Mouse (Mus musculus) inflammation-experienced regulatory T-cells, adult 6 months (primary cell): ENCODE data around the gene Hcn2. TPM values are rescaled to one million over a fixed set of nuclear protein-coding genes. Genes with fewer than 3 reads are reported as not detected.
"Not testable (repeated sequence)": the region's sequence is repeated elsewhere in the genome, so short reads cannot be mapped to it uniquely, and the experiment has no call there.

Experiments
- ATAC-seq: one replicate; pipeline ENCODE4 v1.8.0; 2017
- polyA plus RNA-seq, 3 experiments: library from polyadenylated mRNA; unstranded; fragments of 100-300 nt; shearing (Covaris generic); gene quantifications; one replicate each; pipeline ENCODE4 v1.2.1; 2017

Gene Hcn2
- polyA plus RNA-seq, 3 experiments from 2014 or later: not detected

DNA sequence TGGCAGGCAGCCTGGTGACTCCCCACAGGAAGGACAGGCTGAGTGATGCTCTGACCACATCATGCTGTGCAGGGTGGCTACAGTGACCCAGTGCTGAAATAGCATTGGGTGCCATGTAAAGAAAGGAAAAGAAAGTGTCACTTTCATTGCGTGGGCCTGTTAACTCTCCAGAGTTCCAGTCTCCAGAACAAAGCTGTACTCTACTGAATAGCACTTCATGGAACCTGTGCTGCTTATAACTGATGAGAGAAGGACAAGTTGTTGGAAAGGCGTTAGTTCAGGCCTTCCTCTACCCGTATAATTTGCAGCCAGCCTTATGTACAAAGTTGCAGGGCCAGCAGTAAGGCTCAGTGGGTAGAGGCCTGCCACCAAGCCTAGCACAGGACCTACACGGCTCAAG, 27.7 kb upstream of the Hcn2 start, which contains the start of gene Gzmm:
Gzmm (plus strand) TSS at position 301 of the 400 bp plus-strand sequence.
- no peak for ATAC-seq

DNA sequence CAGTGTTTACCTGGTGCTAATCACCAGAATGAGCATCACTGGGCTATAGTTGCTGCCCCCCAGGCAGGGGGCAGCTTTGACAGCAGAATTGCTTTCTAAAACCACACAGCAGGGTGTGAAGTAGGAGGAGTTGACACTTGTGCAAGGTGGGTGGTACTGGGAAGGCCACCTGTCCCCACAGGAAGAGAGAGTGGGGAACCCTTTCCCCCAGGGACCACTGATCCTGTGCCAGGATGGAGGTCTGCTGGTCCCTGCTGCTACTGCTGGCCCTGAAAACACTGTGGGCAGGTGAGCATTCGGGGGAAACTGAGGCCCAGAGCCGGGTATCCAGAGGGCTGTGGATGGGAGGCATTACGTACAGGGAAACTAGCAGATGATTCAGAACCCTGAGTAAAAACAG, 27.3 kb upstream of the Hcn2 start:
- no peak for ATAC-seq

- no peak for ATAC-seq
These were observed 24.4 kb upstream of the Hcn2 start for GRCm38 (mm10) chr10:79691986-79692548.

DNA sequence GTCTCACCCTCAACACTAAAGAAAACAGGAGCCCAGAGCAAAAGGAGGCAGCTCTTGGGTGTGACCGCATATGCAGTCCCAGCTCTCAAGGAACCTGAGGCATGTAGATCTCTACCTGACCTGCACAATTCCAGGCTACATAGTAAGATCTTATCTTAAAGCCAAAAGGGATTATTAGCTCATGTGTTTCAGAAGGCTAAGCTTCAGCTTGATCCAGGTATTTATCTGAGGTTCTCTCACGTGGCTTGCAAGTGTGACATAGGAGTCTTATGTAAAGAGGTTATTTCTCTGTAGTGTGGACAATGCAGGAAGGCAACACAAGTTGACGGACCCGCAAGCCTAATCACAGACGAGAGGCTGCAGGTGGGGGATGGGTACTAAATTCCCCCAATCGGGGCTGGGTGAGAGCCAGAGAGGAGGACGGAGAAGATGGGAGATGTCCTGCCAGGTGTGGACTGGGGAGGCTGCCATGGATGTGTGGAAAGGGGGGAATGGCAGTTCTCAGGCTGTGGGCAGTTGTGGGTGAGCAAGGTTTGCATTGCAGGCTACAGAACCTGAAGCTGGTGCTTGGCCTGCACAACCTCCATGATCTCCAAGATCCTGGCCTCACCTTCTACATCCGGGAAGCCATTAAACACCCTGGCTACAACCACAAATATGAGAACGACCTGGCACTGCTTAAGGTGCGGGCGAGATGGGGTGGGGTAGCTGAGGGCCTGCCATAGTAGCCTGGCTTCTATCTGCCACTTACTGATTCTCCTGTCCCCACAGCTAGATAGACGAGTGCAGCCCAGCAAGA, 22.7 kb upstream of the Hcn2 start:
- ATAC-seq: no peak

GRCm38 (mm10) chr10:79694379-79694655, 22.1 kb upstream of the Hcn2 start:
- ATAC-seq: no peak

DNA sequence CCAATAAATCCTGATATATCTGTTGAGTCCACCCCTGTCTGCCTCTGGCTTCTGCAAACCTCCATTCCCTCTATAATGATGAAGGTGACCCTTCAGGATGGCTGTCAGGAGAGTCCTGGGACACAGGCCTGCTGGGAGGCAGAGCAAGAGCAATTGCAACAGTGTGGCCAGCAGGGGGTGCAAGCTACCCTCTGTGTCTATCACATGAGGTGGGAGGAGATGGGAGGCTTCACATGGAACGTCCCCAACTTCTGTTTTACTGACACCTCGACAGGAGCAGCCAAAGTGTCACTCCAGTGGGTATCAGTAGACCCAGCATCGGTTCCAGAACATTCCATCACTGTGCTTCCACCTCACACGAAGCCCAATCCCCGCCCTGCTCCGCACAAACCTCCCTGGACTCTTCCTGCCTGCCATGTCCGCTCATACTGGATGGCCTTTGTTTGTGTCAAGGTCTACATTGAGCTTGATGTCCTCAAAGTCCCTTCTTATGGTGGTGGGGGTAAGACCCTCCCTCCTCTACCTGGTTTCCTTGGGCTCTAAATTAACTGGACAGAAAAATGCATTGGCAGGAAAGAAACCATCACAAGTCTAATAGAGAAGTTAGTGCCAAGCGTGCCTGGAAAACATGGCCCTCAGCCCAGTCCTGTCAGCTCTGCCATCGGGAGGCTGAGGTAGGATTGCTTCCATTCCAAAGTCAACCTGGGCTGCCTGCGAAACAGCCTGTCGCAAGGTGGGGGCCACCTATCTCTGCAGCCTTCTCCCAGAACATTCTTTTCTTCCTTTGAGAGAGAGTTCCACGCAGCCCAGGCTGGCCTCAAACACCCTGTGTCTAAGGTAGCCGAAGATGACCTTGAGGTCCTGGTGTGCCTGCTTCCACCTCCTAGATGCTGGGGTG, 21.0 kb upstream of the Hcn2 start:
- ATAC-seq: peak; percentile 58

DNA sequence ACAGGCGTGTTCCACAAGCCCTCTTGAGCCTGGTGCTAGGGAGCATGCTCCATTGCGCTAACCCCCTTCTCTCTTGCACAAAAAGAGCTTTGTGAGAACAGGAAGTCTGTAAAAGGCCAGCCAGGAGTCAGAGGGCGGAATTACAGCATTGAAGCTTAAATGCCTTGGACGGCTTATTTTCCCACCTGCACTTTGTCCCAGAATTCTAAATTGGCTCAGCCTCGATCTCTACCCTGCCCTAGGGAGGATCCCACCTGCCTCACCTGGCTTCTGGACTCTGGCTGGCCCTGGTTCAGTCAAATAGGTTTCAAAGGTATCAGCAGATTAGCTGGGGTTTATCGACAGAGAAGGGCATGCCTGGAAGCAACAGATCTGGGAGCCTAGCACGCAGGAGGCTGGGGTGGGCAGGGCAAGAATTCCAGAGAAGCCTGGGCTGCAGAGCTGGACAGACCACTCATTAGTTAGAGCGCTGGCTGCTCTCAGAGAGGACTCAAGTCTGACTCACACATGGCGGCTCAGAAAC, 20.2 kb upstream of the Hcn2 start:
- no peak for ATAC-seq

DNA sequence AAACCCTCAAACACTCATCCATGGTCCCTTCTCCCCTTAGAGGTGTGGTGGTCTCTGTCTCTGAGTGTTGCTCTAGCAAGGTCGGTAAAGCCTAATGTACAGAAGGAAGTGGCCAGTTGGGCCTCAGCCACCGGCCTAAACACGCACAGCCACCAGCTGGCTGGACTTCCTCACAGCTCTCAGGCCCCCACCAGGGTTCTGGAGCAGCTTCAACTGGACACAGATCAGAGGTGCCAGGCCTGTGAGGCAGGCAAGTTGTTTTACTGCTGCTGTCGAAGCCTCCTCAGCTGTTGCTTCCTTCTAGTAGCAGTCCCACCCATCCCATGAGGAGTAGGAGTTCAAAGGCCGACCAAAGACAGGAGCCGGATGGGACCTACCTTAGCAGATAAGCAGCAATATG, 18.5 kb upstream of the Hcn2 start:
- no peak for ATAC-seq

DNA sequence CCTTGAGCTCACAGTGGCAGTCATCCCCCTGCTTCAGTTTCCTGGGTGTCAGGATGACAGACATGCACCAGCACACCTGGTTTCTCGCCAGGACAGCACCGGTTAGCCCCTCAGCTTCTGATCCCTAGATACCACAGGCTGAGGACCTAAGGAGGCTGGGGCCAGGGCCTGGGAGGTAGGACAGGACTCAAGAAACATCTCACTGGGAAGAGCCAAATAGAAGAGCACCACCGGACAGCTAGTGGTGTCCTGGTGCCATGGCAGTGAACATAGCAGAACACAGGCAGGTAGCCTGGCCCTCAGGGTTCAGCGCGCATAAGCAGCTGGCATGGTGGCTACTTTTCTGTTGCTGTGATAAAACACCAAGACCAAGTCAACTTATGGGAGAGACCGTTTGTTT, 18.0 kb upstream of the Hcn2 start:
- ATAC-seq: no peak

- no peak for ATAC-seq
These were observed 15.8 kb upstream of the Hcn2 start for GRCm38 (mm10) chr10:79700676-79701075.

DNA sequence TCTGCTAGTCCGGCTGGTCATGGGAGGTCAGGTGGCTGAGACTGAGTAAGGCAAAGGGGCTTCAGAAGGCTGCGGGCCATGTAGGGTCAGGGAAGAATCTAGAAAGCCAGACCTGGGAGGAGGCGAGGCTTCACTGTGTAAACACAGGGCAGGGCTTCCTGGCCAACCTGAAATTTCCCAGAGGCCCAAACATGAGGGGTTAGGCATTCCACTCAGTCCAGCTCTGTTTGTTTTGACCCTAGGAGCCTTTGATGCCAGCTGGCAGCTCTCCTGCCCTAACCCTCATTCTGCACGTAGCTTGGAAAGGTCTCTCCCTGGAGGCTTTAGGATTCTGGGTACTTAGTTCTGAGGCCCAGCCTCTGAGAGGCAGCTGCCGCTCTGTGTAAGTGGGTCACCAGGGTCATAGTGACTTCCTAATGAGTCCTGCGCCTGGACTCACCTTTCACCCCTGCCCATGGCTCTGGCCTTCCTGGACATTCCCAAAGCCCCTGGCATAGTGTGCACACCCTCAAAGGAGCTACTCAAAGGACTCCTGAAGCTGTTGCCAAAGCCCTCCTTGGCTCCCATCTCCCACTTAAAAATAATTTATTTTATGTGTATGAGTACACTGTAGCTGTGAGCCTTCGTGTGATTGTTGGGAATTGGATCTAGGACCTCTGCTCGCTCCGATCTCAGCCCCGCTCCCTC, 14.8 kb upstream of the Hcn2 start:
- ATAC-seq: no peak

DNA sequence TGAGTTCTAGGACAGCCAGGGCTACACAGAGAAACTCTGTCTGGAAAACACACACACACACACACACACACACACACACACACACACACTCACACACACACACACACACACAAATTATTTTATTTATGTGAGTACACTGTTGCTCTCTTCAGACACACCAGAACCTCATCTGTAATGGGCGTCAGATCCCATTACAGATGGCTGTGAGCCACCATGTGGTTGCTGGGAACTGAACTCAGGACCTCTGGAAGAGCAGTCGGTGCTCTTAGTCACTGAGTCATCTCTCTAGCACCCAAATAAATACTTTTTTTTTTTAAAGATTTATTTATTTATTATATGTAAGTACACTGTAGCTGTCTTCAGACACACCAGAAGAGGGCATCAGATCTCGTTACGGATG, 13.5 kb upstream of the Hcn2 start:
- ATAC-seq: not testable (repeated sequence)

DNA sequence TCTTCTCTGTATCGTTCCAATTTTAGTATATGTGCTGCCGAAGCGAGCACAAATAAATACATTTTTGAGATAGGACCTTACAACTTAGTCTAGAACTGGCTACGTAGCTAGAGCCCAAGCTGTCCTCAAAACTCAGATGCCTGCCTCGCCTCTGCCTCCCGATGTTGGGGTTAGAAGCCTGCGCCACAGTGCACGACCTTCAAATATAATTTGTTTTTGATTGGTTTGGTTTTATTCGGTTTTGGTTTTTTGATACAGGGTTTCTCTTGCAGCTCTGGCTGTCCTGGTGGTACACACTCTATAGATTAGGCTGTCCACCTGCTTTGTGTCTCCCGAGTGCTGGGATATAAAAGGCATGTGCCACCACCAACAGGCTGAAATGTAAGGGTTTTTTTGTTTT, 12.9 kb upstream of the Hcn2 start:
- ATAC-seq: no peak

- ATAC-seq: peak; percentile 99
These were observed 12.1 kb upstream of the Hcn2 start, which contains the start of gene Bsg for GRCm38 (mm10) chr10:79704065-79704969. Gene Bsg (plus strand): TSS chr10:79704491.

- no peak for ATAC-seq
These were observed 11.5 kb upstream of the Hcn2 start for GRCm38 (mm10) chr10:79704970-79705360.

DNA sequence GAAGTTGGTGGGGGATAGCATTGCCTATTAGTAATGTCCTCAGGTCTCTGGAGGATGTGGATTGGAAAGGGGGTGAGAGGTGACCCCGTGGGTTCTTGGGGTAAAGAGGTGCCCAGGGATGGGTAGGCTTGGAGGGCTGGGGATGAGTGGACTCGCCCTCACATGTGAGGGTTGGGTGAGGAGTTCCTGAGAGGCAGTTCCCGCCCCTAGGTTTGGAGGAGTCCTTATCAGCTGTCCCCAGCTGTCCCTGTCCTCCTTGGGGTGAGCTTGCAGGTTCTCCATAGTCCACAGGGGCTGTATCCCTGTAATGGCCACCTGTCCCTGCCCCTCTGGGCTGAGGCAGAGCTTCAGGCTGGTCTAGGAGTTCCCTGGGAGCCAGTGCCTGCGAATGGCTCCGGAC, 10.5 kb upstream of the Hcn2 start:
- ATAC-seq: no peak

GRCm38 (mm10) chr10:79706406-79707094, 9.9 kb upstream of the Hcn2 start:
- ATAC-seq: no peak

- no peak for ATAC-seq
These were observed 9.3 kb upstream of the Hcn2 start for GRCm38 (mm10) chr10:79707162-79707561.

DNA sequence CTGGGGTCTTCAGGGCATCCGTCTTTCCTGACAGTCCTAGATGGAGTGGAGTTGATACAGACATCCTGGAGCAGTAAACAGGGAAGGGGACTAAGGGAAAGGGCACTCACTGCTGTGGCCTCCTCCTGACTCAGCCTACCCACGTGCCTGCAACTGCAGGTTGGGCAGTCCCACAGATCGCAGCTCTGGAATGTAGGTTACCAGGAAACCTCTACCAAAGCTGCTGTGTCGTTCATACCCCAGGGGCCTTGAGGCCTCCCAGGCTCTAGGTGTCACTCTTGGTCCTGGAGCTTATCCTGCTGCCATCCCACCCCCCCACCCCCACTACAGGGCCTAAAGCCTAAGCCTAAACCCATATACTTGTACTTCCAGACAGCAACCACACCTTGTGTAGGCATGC, 8.7 kb upstream of the Hcn2 start:
- no peak for ATAC-seq

DNA sequence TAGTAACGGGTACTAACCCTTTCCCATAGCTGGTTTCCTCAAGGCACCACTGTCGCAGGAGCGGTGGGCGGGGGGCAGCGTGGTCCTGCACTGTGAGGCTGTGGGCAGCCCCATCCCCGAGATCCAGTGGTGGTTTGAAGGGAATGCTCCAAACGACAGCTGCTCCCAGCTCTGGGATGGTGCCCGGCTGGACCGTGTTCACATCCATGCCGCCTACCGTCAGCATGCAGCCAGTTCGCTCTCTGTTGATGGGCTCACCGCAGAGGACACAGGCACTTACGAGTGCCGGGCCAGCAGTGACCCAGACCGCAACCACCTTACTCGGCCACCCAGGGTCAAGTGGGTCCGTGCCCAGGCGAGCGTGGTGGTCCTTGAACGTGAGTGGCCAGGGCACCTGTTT, 7.8 kb upstream of the Hcn2 start:
- ATAC-seq: no peak

GRCm38 (mm10) chr10:79709307-79709706, 7.1 kb upstream of the Hcn2 start:
- ATAC-seq: no peak
